Mouse (Mus musculus) bone marrow, adult 2 months (tissue): ENCODE results near the gene Srd5a1. TPM values are rescaled to one million over a fixed set of nuclear protein-coding genes. Genes with fewer than 3 reads are reported as not detected.
"Not testable (repeated sequence)": the region's sequence is repeated elsewhere in the genome, so short reads cannot be mapped to it uniquely, and the experiment has no call there.

Experiments used
- H3K27ac ChIP-seq: fragments of 200-500 bp; 2 replicates; pipeline ENCODE4 v1.5.1; 2012; ENCODE audit warnings: low read depth, mild to moderate bottlenecking, control low read depth, inconsistent platforms, low read length; ENCODE audit not compliant: control insufficient read depth, poor library complexity, insufficient read depth
- H3K4me1 ChIP-seq: fragments of 200-500 bp; 2 replicates; pipeline ENCODE4 v1.6.1; 2011; ENCODE audit warnings: low read length; ENCODE audit not compliant: control insufficient read depth, insufficient read depth
- H3K4me3 ChIP-seq: fragments of 200-500 bp; replicated peaks from 2 replicates; pipeline ENCODE3; 2011; ENCODE audit warnings: mild to moderate bottlenecking, low read depth, low read length, control low read depth; ENCODE audit not compliant: control insufficient read depth
- CTCF ChIP-seq: fragments of 200-500 bp; IDR thresholded peaks from 2 replicates; pipeline ENCODE4 v1.5.1; 2011; ENCODE audit warnings: low read length, control low read depth; ENCODE audit not compliant: control insufficient read depth, insufficient read depth
- POLR2A ChIP-seq: fragments of 200-500 bp; IDR thresholded peaks from 2 replicates; pipeline ENCODE4 v1.6.1; 2011; ENCODE audit warnings: low read depth, mild to moderate bottlenecking, control low read depth, low read length, borderline replicate concordance; ENCODE audit not compliant: control insufficient read depth
- WGBS: fragments of 180-500 bp; shearing (Covaris S2); methylation state at CpG from one replicate; pipeline ENCODE4 v1.1.7; 2018; 5-methylcytosine and 5-hydroxymethylcytosine counted together
- polyA plus RNA-seq: library from polyadenylated mRNA; stranded (reverse); fragments of >200 nt; gene quantifications from 2 replicates; pipeline ENCODE4 v1.2.4, GENCODE M21; 2011; ENCODE audit warnings: low replicate concordance; ENCODE audit not compliant: missing spikeins, insufficient read depth, insufficient read length

The Srd5a1 gene
- polyA plus RNA-seq, 1 experiment = 2.7 TPM

- no peak overlapping the region for H3K4me3 ChIP-seq
- H3K27ac ChIP-seq = no peak overlapping the region
- 83% methylated on average over 4 of the region's 4 CpGs for WGBS
- H3K4me1 ChIP-seq = no peaks in the 10 kb centered on the region
- TF ChIP-seq CTCF = no peak
- no peak for TF ChIP-seq POLR2A
Measured at GRCm38 (mm10) chr13:69640126-69640525, 28.9 kb upstream of the Srd5a1 start.

- no peak overlapping the region for H3K4me3 ChIP-seq
- H3K4me1 ChIP-seq = no peaks in the 10 kb centered on the region
- no peak for TF ChIP-seq POLR2A
- WGBS = 79% methylated on average over 5 of the region's 5 CpGs
- no peak overlapping the region for H3K27ac ChIP-seq
Measured at GRCm38 (mm10) chr13:69639251-69639650, 28.0 kb upstream of the Srd5a1 start.

GRCm38 (mm10) chr13:69638108-69638626 is 26.9 kb upstream of the Srd5a1 start:
- no peak for TF ChIP-seq CTCF
- no peak for TF ChIP-seq POLR2A
- no peak overlapping the region for H3K4me3 ChIP-seq
- no peaks in the 10 kb centered on the region for H3K4me1 ChIP-seq
- 78% methylated on average over 6 of the region's 6 CpGs for WGBS
- H3K27ac ChIP-seq = no peak overlapping the region

GRCm38 (mm10) chr13:69637657-69638056 is 26.4 kb upstream of the Srd5a1 start:
- Histone ChIP-seq H3K27ac (no peak overlapping the region), H3K4me3 (no peak overlapping the region), H3K4me1 (no peaks in the 10 kb centered on the region)
- TF ChIP-seq CTCF = no peak
- no peak for TF ChIP-seq POLR2A
- 85% methylated on average over 9 of the region's 9 CpGs for WGBS

GRCm38 (mm10) chr13:69636816-69637215 is 25.6 kb upstream of the Srd5a1 start:
- H3K4me3 ChIP-seq = no peak overlapping the region
- no peak overlapping the region for H3K27ac ChIP-seq
- TF ChIP-seq CTCF = no peak
- TF ChIP-seq POLR2A = no peak
- no peaks in the 10 kb centered on the region for H3K4me1 ChIP-seq
- 82% methylated on average over 6 of the region's 6 CpGs for WGBS

GRCm38 (mm10) chr13:69636375-69636774 is 25.1 kb upstream of the Srd5a1 start:
- 90% methylated on average over 3 of the region's 3 CpGs for WGBS
- Histone ChIP-seq H3K4me3 (no peak overlapping the region), H3K4me1 (no peaks in the 10 kb centered on the region), H3K27ac (no peak overlapping the region)
- TF ChIP-seq CTCF (no peak), POLR2A (no peak)

GRCm38 (mm10) chr13:69635836-69636235 is 24.6 kb upstream of the Srd5a1 start:
- not testable (repeated sequence) for H3K27ac ChIP-seq, H3K4me3 ChIP-seq, H3K4me1 ChIP-seq
- WGBS = 89% methylated on average over 7 of the region's 7 CpGs

GRCm38 (mm10) chr13:69633988-69634387 is 22.7 kb upstream of the Srd5a1 start:
- H3K4me3 ChIP-seq = no peak overlapping the region
- WGBS = 59% methylated on average over 2 of the region's 2 CpGs
- TF ChIP-seq POLR2A (no peak), CTCF (no peak)
- no peak overlapping the region for H3K27ac ChIP-seq
- H3K4me1 ChIP-seq = no peaks in the 10 kb centered on the region

- H3K4me1 ChIP-seq = no peaks in the 10 kb centered on the region
- no peak overlapping the region for H3K4me3 ChIP-seq
- TF ChIP-seq POLR2A (no peak), CTCF (no peak)
- H3K27ac ChIP-seq = no peak overlapping the region
- WGBS = 90% methylated on average over 9 of the region's 9 CpGs
Measured at GRCm38 (mm10) chr13:69633551-69633950, 22.3 kb upstream of the Srd5a1 start.
